Mouse (Mus musculus): ENCODE data around the gene Adgrg6. TPM values are rescaled to one million over a fixed set of nuclear protein-coding genes. Genes with fewer than 3 reads are reported as not detected.

Gene Adgrg6
- total RNA-seq, 2 experiments from 2014 or later = 1.00 to 1.5 TPM

GRCm38 (mm10) chr10:14491838-14492237, 53.6 kb downstream of the Adgrg6 start:
- DNase-seq = no peak

GRCm38 (mm10) chr10:14483257-14483656, 62.2 kb downstream of the Adgrg6 start:
- DNase-seq = no peak

GRCm38 (mm10) chr10:14482483-14482882, 63.0 kb downstream of the Adgrg6 start:
- no peak for DNase-seq

- no peak for DNase-seq
Observed at GRCm38 (mm10) chr10:14480928-14481327, 64.5 kb downstream of the Adgrg6 start.

GRCm38 (mm10) chr10:14476393-14476792, 69.1 kb downstream of the Adgrg6 start:
- DNase-seq = no peak

- DNase-seq = no peak
Observed at GRCm38 (mm10) chr10:14475641-14476040, 69.8 kb downstream of the Adgrg6 start.

- DNase-seq = no peak
Observed at GRCm38 (mm10) chr10:14474541-14475305, 70.7 kb downstream of the Adgrg6 start.

- DNase-seq = no peak
Observed at GRCm38 (mm10) chr10:14471039-14471550, 74.4 kb downstream of the Adgrg6 start.

- DNase-seq = no peak
Observed at GRCm38 (mm10) chr10:14468623-14469022, 76.8 kb downstream of the Adgrg6 start.

GRCm38 (mm10) chr10:14463796-14464511, 81.5 kb downstream of the Adgrg6 start:
- no peak for DNase-seq

- DNase-seq = no peak
Observed at GRCm38 (mm10) chr10:14460933-14461514, 84.4 kb downstream of the Adgrg6 start.

GRCm38 (mm10) chr10:14460252-14460932, 85.1 kb downstream of the Adgrg6 start:
- DNase-seq = no peak

- DNase-seq = no peak
Observed at GRCm38 (mm10) chr10:14459819-14460218, 85.6 kb downstream of the Adgrg6 start.

- DNase-seq = no peak
Observed at GRCm38 (mm10) chr10:14459330-14459729, 86.1 kb downstream of the Adgrg6 start.

- DNase-seq = no peak
Observed at GRCm38 (mm10) chr10:14454481-14454880, 91.0 kb downstream of the Adgrg6 start.

GRCm38 (mm10) chr10:14451811-14452210, 93.6 kb downstream of the Adgrg6 start:
- no peak for DNase-seq

GRCm38 (mm10) chr10:14450073-14450472, 95.4 kb downstream of the Adgrg6 start:
- DNase-seq = no peak

- DNase-seq = no peak
Observed at GRCm38 (mm10) chr10:14445590-14446291, 99.7 kb downstream of the Adgrg6 start.

GRCm38 (mm10) chr10:14440860-14441579, 104.4 kb downstream of the Adgrg6 start:
- DNase-seq = no peak

GRCm38 (mm10) chr10:14404070-14404469, 141.4 kb downstream of the Adgrg6 start:
- DNase-seq = no peak

GRCm38 (mm10) chr10:14401744-14402143, 143.7 kb downstream of the Adgrg6 start:
- DNase-seq = peak; percentile 67

Data from gastrocnemius, postnatal 25 days (tissue).